Mouse (Mus musculus): ENCODE measurements around the gene Hspbap1.

DNA sequence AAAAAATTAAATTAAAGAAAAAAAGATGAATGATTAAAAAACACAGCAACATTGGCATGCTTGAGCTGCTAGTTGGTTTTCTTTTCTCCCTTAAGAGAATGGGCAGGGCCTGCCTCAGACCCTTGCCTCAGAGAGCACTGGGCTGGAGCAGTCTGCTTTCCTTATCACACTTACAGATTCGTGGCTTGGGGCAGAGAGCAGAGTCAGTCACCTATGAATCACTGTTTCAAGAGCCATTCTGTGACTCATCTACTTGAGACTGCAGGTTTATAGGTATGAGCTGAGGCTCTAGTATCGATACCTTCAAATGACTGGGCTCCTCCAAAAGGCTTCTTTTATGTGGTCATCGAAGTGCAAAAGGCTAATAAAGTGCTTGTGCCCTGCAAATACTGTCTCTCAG is 42.9 kb downstream of the Hspbap1 start:
- TF ChIP-seq CTCF (IDR thresholded peaks at IDR 0.05; ENCODE audit: insufficient read depth, low read depth, low read length) (no peak), POLR2A (IDR thresholded peaks at IDR 0.05; ENCODE audit: insufficient read depth, low read depth, low read length) (no peak)

Data from olfactory bulb, adult 2 months (tissue).